Mouse (Mus musculus) adrenal gland, postnatal 14 days (tissue): ENCODE measurements around the gene 4921524J17Rik. TPM values are rescaled to one million over a fixed set of nuclear protein-coding genes. Genes with fewer than 3 reads are reported as not detected.

Experiments used
- DNase-seq: peaks from one replicate; pipeline ENCODE4 v3.0.0; 2021; ENCODE audit warnings: mixed read lengths
- long read RNA-seq, 2 experiments: library from polyadenylated mRNA; stranded (forward); transcript quantifications; one replicate each; pipeline ENCODE4 v2.0.0; 2021
- total RNA-seq: library from RNA; stranded (reverse); gene quantifications from 2 replicates; pipeline ENCODE4 v1.2.3, GENCODE M21; 2021

The 4921524J17Rik gene
- 35.9 and 38.1 TPM in 2 replicates for total RNA-seq
- long read RNA-seq, experiment 1, transcript 4921524J17Rik-201 (4 exons, 1,587 nt): major isoform, 47 of 52 reads
- long read RNA-seq, experiment 1, partial matches to known transcripts: 0 of 52 reads
- long read RNA-seq, experiment 1, other reads (novel, unspliced or antisense): 1 of 52 reads
- long read RNA-seq, experiment 2, transcript 4921524J17Rik-201 (4 exons, 1,587 nt): major isoform, 38 of 42 reads
- long read RNA-seq, experiment 2, partial matches to known transcripts: 1 of 42 reads
- long read RNA-seq, experiment 2, other reads (novel, unspliced or antisense): 1 of 42 reads

DNA sequence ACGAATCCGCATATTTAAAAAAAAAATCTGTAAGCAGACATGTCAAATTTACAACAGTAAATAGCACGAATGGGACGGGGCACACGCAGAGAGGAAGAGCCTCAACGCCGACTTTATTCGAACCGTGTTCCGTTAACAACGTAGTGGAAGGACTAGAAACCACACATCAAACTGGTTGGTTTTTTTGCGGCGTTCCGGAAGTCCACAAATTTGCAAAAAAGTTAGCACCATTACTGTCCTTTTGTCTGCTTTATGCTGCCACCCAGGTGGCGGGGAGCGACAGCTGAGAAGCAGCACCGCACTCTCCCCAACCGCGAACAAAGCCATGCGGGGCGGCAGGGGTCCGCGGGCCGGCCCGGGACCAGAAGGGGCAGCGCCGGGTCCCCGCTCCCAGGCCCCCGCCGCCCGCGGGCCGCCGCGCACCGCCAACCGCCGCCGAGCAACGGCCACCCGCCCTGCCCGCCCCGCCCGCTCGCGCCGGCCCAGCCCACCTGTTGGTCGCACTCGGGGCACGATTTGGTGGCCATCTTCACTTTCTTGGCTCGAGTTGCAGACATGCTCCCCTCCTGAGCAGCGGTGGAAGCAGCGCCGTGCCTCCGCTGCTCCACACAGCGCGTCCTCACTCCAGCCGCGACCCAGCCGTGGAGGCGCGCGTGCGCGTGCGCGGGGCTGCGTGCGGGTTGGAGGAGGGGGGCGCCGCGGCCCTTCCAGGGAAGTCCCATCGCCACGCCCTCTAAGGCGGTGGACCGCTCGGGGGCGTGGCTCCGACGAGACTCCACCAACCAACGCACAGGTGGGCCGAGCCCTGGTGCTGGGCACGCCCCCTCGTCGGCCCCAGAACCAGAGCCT lies at the start of gene 4921524J17Rik:
Gene 4921524J17Rik, minus strand, starts transcription at position 666 of the 849 bp plus-strand sequence.
- DNase-seq: peak; percentile 99

DNA sequence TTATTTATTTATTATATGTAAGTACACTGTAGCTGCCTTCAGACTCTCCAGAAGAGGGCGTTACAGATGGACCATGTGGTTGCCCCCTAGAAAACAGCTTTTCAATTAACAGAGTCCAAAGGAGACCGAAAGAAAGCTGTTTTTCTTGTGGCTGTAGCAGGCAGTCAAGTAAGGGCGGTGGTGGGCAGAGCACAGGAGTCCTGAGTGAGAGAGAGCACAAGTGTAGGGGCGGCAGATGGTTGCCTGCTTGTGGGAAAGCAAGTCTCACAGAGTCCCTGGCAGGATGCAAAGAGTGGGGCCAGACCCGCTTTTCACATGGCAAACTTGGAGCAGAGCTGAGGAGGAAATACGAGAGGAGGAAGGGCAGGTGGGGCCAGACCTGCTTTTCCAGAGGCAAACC lies 49.8 kb upstream of the 4921524J17Rik start:
- no peak for DNase-seq

DNA sequence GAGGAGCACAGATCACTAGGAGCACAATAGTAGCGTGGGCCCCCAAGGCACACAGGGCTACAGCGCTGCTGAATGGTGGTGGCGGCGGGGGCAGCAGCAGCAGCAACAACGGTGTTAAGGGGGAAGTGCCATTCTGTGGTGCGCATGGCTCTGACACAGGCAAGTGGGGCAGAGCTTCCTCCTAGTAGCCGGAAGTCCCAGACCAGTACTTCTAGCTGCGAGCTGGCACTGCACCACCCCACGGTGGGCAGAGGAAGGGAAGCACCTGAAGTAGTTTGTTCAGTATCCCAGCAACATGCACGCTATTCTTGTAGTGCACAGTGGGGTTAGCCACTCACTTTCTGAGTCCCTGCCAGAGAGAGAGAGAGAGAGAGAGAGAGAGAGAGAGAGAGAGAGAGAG lies 49.3 kb upstream of the 4921524J17Rik start:
- peak; percentile 35 for DNase-seq

GRCm38 (mm10) chr8:85479710-85480109 lies 47.1 kb upstream of the 4921524J17Rik start:
- no peak for DNase-seq

DNA sequence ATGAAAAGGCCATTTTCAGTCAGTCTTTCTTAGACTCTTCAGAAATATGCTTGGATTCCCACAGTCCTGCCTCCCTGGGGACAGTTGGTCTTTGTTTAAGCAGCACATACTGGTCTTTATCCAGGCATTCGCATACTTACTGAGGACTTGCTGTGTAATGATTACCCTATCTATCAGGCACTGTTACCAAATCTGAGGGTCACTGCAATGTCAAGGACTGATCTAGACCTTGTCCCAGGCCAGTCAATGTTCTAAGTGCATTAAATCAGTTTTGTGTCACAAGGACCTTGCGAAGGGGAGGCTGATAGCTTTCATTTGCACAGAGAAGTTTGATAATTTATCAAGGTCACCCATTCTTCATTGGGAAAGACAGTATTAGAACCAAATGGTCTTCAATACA lies 45.8 kb upstream of the 4921524J17Rik start:
- peak; percentile 53 for DNase-seq

GRCm38 (mm10) chr8:85476970-85477545 lies 44.4 kb upstream of the 4921524J17Rik start:
- DNase-seq: no peak

GRCm38 (mm10) chr8:85474924-85475323 lies 42.3 kb upstream of the 4921524J17Rik start:
- no peak for DNase-seq

- DNase-seq: no peak
These were observed 40.6 kb upstream of the 4921524J17Rik start for GRCm38 (mm10) chr8:85473246-85473645.

DNA sequence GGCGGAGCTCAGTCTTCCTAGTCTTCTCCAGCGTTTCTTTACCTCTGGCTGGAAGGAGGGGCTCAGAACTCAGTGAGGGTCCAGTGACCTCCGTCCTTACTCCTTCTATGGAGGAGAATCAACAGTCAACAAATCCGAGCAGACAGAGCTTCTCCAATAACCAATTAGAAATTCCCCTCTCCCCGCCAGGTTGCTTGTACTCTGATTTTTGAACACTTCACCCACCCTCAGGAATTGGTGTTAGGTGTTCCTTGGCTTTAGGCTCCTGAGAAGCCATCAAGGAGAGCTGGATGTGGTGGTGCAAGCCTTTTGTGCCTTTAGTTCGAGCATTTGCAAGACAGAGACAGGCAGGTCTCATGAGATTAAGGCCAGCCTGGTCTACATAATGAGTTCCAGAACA lies 40.2 kb upstream of the 4921524J17Rik start:
- no peak for DNase-seq

DNA sequence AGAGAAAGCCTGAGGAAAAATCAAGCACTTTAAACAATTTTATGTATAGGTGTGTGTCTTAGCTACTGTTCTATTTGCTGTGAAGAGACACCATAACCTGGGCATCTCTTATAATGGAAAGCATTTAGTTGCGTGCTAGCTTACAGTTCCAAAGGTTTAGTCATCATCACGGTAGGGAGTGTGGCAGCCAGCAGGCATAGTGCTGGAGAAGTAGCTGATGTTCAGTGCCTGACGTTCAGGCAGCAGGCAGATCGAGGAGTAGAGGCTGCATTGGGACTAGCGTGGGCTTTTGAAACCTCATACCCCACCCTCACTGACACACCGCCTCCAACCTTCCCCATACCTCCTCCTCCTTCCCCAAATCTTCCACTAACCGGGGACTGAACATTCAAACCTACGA lies 38.1 kb upstream of the 4921524J17Rik start:
- DNase-seq: no peak

GRCm38 (mm10) chr8:85466056-85466455 lies 33.4 kb upstream of the 4921524J17Rik start:
- DNase-seq: no peak

DNA sequence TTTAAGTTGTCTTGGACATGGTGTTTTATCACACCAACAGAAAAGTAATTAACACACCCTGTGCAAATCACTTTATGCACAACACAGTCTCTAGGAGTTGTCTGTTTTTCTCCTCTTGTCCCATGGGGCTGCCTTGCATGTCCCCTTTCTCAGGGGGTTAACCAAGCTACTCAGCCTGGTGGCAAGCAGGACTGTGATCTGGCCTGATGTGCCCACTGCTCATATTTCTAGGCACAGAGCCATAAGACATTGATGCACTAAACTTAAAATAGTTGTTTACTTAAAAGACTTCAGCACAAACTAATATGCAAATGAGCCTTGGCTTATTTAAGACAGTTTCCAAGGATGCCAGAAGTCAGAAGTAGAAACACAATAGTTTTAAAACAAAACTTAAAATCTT lies 31.7 kb upstream of the 4921524J17Rik start:
- no peak for DNase-seq

DNA sequence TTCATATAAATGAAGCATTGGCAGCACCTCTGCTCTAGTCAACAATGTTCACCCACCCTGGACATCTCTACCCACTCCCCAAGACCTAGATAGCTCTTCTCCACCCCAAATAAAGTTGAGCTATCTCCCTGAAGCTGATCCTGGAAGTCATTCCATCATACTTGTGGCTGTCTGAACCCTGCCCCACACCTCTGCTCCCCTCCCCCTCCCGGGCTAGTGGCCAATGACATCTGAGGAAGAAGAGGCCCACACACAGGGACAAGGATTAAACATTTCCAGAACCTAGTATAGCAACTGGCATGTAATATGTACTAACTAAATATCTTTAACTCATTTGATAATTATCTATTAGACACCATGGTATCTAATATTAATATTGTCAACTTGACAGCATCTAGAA lies 29.8 kb upstream of the 4921524J17Rik start:
- no peak for DNase-seq

DNA sequence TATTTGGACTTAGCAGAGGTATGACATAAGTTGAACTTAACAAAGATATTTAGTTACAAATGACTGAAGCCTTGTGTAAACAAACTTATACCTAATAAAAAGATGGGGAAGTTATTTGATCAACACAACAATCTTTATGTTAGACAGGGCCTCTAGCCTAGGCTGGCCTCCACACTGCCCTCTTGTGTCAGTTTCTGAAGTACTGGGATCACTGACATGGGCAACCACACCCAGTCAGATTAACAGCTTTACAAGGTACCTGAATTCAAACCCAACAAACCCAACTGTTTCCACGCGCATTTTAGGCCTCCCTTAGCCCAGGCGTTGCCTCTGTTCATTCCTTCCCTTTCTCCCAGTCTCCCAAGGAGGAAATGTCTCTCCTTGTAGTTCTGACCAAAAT lies 28.7 kb upstream of the 4921524J17Rik start:
- peak; percentile 20 for DNase-seq

GRCm38 (mm10) chr8:85460804-85461203 lies 28.2 kb upstream of the 4921524J17Rik start:
- peak; percentile 38 for DNase-seq

GRCm38 (mm10) chr8:85459582-85459981 lies 26.9 kb upstream of the 4921524J17Rik start:
- DNase-seq: no peak

DNA sequence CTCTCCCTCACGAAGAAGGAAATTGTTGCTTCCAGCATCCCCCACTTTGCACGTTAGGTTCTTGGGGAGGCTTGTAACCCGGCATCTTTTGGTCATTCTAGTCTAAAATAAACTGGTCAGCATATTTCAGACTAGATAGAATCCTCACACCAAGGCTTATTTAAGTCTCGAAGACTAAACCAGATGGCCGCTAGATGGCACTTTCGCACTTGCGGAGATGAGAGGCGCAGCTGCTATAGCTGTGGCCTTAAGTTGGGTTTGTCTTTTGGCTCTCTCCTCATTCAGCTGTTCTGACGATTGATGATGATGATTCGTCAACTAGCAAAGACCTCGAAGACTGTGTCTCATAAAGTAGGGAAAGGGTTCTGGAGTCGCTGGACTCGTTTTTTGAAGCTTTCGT lies 23.9 kb upstream of the 4921524J17Rik start:
- DNase-seq: peak; percentile 82

DNA sequence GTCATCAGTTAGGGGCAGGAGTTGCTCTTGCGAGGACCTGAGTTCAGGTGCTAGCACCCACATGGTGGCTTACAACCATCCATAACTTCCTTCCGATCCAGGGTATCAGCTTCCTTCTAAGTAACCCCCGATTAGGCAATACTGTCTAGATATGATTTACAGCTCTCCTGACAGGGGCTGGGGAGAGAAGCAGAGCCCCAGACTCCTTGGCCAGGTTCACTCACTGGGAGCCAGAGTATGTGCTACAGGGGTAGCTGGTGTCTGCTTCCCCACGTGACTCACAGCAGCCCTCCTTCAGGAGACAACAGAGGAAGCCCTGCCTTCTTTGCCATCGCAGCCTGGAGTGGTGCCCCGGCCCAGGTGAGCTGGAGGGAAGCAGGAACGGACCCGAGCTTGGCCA lies 22.1 kb upstream of the 4921524J17Rik start:
- DNase-seq: no peak

- DNase-seq: no peak
These were observed 20.6 kb upstream of the 4921524J17Rik start for GRCm38 (mm10) chr8:85453256-85453655.

- peak; percentile 25 for DNase-seq
These were observed 19.7 kb upstream of the 4921524J17Rik start for GRCm38 (mm10) chr8:85452328-85452727.

GRCm38 (mm10) chr8:85450335-85450734 lies 17.7 kb upstream of the 4921524J17Rik start:
- no peak for DNase-seq

DNA sequence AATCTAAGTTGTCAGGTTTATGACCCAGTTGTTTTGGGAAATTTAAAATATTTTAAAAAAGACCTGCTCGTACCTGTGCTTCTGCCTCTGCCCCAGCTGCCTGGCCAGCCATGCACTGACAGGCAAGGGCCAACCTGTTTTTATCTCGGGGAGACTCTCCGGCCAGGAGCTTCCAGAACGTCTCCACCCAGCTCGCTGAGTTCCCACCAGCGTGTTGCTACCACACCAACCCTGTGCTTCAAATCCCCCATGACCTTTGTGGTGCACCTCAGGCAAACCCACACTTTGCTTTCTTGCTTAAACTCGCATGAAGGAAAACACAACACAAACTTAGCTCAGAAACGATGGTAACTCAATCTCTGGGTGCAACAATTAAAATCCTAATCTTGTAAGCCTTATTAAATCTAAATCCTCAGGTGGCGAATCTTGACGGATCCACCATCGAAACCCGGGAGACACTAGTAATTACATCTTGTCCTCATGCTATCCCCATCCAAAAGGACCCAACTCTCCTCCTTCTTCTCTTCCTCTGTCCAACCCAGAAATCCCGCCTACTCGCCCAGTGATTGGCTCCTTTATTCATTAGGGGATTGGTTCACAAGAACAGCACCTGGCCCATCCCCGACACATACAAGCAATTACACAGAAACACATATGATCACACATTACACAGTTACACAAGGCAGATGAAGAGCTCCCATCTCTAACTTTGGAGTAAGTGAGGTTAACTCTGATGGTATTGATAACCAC lies 13.5 kb upstream of the 4921524J17Rik start:
- no peak for DNase-seq
